Mouse (Mus musculus) hindbrain, embryonic 11.5 days (tissue): ENCODE results near the gene Hsdl2. TPM values are rescaled to one million over a fixed set of nuclear protein-coding genes. Genes with fewer than 3 reads are reported as not detected.

Experiments used
- ATAC-seq: fragments of 200-750 bp; cut with Nextera tagmentation; 2 replicates; pipeline ENCODE4 v1.8.0; 2017; ENCODE audit warnings: mild to moderate bottlenecking, moderate TSS enrichment, moderate library complexity; ENCODE audit not compliant: low FRiP score
- DNase-seq: peaks from one replicate; pipeline ENCODE4 v3.0.0-alpha.2; 2015; ENCODE audit warnings: low spot score
- H3K27ac ChIP-seq: fragments of 300-500 bp; sonication (generic); 2 replicates; pipeline ENCODE4 v1.5.1; 2014; ENCODE audit warnings: mild to moderate bottlenecking, low read depth, low read length
- H3K27me3 ChIP-seq: fragments of 300-500 bp; sonication (generic); 2 replicates; pipeline ENCODE4 v1.6.1; 2014; ENCODE audit warnings: mild to moderate bottlenecking, low read length, moderate library complexity, mixed read lengths; ENCODE audit not compliant: control insufficient read depth, insufficient read depth
- H3K36me3 ChIP-seq: fragments of 300-500 bp; sonication (generic); 2 replicates; pipeline ENCODE4 v1.6.1; 2014; ENCODE audit warnings: mild to moderate bottlenecking, low read length, moderate library complexity, mixed read lengths; ENCODE audit not compliant: control insufficient read depth, insufficient read depth
- H3K4me1 ChIP-seq: fragments of 300-500 bp; sonication (generic); replicated peaks from 2 replicates; pipeline ENCODE4 v1.6.1; 2014; ENCODE audit warnings: low read length, mixed read lengths; ENCODE audit not compliant: control insufficient read depth, insufficient read depth
- H3K4me2 ChIP-seq: fragments of 300-500 bp; sonication (generic); replicated peaks from 2 replicates; pipeline ENCODE4 v1.6.1; 2014; ENCODE audit warnings: mild to moderate bottlenecking, low read depth, low read length
- H3K4me3 ChIP-seq: fragments of 300-500 bp; sonication (generic); 2 replicates; pipeline ENCODE4 v1.5.1; 2014; ENCODE audit warnings: low read depth, low read length
- H3K9ac ChIP-seq: fragments of 300-500 bp; sonication (generic); 2 replicates; pipeline ENCODE4 v1.6.1; 2014; ENCODE audit warnings: low read depth, low read length
- H3K9me3 ChIP-seq: fragments of 300-500 bp; sonication (generic); 2 replicates; pipeline ENCODE4 v1.6.1; 2016; ENCODE audit warnings: low read length; ENCODE audit not compliant: control insufficient read depth
- WGBS: fragments of 180-500 bp; shearing (Covaris S2); extraction: QIAGEN DNeasy Blood & Tissue Kit; methylation state at CpG from one replicate; pipeline ENCODE4 v1.1.7; 2014; 5-methylcytosine and 5-hydroxymethylcytosine counted together
- polyA plus RNA-seq: library from polyadenylated mRNA; unstranded; fragments of >200 nt; fragmentation: Nextera tagmentation; extraction: Ambion mirVana; gene quantifications from 2 replicates; pipeline ENCODE4 v1.2.1, GENCODE M21; 2014

Gene Hsdl2
- polyA plus RNA-seq, 1 experiment from 2014 or later, result 39.4 TPM

DNA sequence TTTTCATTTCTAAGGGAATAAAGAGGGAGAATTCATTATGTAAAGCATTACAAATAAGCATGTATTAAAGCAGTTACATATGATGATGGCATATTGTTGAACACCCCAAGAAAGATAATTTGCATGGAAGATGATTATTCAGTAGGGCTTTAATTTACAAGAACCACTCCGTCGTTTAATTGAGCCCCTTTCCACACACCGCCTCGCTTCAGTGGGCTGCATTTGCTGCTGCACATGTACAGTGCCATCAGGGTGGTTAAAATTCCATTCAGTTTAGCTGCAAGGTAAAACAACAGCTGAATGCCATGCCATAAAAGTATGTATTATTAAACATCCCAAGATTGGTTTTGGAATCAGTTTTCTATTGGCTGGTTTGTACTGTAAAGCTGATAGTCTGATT lies 63.6 kb downstream of the Hsdl2 start:
- no peak overlapping the region for H3K4me3 ChIP-seq
- no peak overlapping the region for H3K9ac ChIP-seq
- H3K4me1 ChIP-seq, result no peaks in the 10 kb centered on the region
- H3K4me2 ChIP-seq, result no peak overlapping the region
- WGBS, result 83% methylated on average over 4 of the region's 4 CpGs
- no peak overlapping the region for H3K27ac ChIP-seq
- H3K9me3 ChIP-seq, result no peaks in the 10 kb centered on the region
- ATAC-seq, result no peak
- no peak for DNase-seq
- H3K36me3 ChIP-seq, result no peaks in the 10 kb centered on the region
- H3K27me3 ChIP-seq, result no peaks in the 10 kb centered on the region

DNA sequence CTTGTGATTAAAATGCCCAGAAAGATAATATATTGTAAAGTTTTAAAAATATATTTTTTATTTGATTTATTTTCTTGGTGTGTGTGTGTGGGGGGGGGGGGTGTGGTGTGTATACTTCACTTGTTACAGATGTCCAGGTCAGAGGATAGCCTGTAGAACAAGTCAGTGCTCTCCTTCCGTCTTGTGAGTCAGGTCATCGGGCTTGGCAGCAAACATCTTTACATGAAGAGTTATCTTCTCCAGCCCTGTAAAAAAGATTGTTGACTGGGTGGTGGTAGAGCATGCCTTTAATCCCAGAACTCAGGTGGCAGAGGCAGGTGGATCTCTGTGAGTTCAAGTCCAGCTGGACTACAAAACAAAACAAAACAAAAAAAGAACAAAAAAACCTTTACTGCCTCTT lies 64.2 kb downstream of the Hsdl2 start:
- no peaks in the 10 kb centered on the region for H3K4me1 ChIP-seq
- H3K36me3 ChIP-seq, result no peaks in the 10 kb centered on the region
- no peaks in the 10 kb centered on the region for H3K27me3 ChIP-seq
- no peak overlapping the region for H3K9ac ChIP-seq
- H3K27ac ChIP-seq, result no peak overlapping the region
- no peak overlapping the region for H3K4me3 ChIP-seq
- ATAC-seq (no peak), DNase-seq (no peak)
- 96% methylated on average over 2 of the region's 2 CpGs for WGBS
- H3K4me2 ChIP-seq, result no peak overlapping the region
- H3K9me3 ChIP-seq, result no peaks in the 10 kb centered on the region

- WGBS, result 91% methylated on average over 10 of the region's 10 CpGs
- no peaks in the 10 kb centered on the region for H3K36me3 ChIP-seq
- DNase-seq (no peak), ATAC-seq (no peak)
- no peak overlapping the region for H3K4me2 ChIP-seq
- H3K4me1 ChIP-seq, result no peaks in the 10 kb centered on the region
- no peak overlapping the region for H3K9ac ChIP-seq
- H3K27ac ChIP-seq, result no peak overlapping the region
- H3K4me3 ChIP-seq, result no peak overlapping the region
- H3K9me3 ChIP-seq, result no peaks in the 10 kb centered on the region
- H3K27me3 ChIP-seq, result no peaks in the 10 kb centered on the region
These were observed 64.8 kb downstream of the Hsdl2 start for GRCm38 (mm10) chr4:59646020-59646696.

DNA sequence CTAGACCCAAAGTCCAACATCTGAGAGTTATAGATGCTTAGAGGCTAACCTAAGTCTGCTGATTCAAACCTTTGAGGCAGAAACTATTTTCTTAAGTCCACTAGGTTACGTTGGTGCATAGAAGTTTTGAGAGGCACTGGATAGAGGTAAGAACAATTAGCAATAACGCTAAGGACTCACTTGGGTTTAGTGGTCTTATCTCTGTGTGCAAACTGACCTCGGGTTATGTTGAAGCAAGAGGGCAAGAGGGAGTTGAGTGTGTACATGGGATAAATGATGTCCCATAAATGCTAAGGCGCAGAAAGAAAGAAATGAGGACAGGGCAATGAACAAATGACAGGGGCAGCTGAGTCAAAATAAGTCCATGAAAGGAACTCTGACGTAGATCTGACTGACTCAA lies 67.8 kb downstream of the Hsdl2 start:
- no peaks in the 10 kb centered on the region for H3K36me3 ChIP-seq
- no peak overlapping the region for H3K9ac ChIP-seq
- whole genome bisulfite sequencing, result 92% methylated on average over 5 of the region's 5 CpGs
- H3K9me3 ChIP-seq, result no peaks in the 10 kb centered on the region
- no peak overlapping the region for H3K27ac ChIP-seq
- H3K4me1 ChIP-seq, result no peaks in the 10 kb centered on the region
- H3K4me3 ChIP-seq, result no peak overlapping the region
- no peak for DNase-seq
- ATAC-seq, result no peak
- H3K4me2 ChIP-seq, result no peak overlapping the region
- H3K27me3 ChIP-seq, result no peaks in the 10 kb centered on the region

DNA sequence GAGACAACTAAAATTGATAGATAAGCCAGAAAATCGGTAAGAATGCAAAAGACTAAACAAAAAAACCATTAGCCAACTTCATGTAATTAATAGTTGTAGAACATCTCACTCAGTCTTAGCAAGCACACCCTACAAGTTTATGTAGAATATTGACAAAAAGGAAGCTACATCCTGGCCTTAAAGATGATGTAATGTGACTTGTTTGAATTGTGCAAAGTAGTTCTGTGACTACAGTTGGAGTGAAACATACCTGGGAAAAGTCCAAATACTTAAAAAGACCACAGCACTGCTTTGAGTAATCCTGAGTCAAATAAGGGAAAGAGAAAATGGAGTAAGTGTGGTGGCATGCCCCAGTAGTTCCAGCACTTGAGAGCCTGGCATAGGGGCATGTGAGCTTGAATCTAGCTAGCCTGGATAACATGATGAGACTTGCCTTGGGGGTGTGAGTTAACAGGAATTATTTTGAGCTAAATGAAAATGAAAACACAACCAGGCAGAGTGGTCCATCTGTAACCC lies 70.9 kb downstream of the Hsdl2 start:
- H3K4me1 ChIP-seq, result no peaks in the 10 kb centered on the region
- ATAC-seq (no peak), DNase-seq (no peak)
- no peaks in the 10 kb centered on the region for H3K36me3 ChIP-seq
- H3K9ac ChIP-seq, result no peak overlapping the region
- H3K27me3 ChIP-seq, result no peaks in the 10 kb centered on the region
- H3K9me3 ChIP-seq, result no peaks in the 10 kb centered on the region
- no peak overlapping the region for H3K4me3 ChIP-seq
- no peak overlapping the region for H3K27ac ChIP-seq
- WGBS, result 89% methylated on average over 1 of the region's 1 CpGs
- H3K4me2 ChIP-seq, result no peak overlapping the region

- H3K9ac ChIP-seq, result no peak overlapping the region
- no peak overlapping the region for H3K4me2 ChIP-seq
- 86% methylated on average over 5 of the region's 5 CpGs for WGBS
- no peak for DNase-seq
- no peaks in the 10 kb centered on the region for H3K27me3 ChIP-seq
- H3K36me3 ChIP-seq, result no peaks in the 10 kb centered on the region
- H3K4me1 ChIP-seq, result no peaks in the 10 kb centered on the region
- H3K27ac ChIP-seq, result no peak overlapping the region
- ATAC-seq, result no peak
- H3K9me3 ChIP-seq, result no peaks in the 10 kb centered on the region
- H3K4me3 ChIP-seq, result no peak overlapping the region
These were observed 74.8 kb downstream of the Hsdl2 start for GRCm38 (mm10) chr4:59656061-59656642.

- DNase-seq (no peak), ATAC-seq (no peak)
- WGBS, result 100% methylated on average over 1 of the region's 1 CpGs
- no peak overlapping the region for H3K4me3 ChIP-seq
- H3K4me1 ChIP-seq, result no peaks in the 10 kb centered on the region
- no peaks in the 10 kb centered on the region for H3K36me3 ChIP-seq
- H3K9me3 ChIP-seq, result no peaks in the 10 kb centered on the region
- H3K9ac ChIP-seq, result no peak overlapping the region
- H3K27ac ChIP-seq, result no peak overlapping the region
- H3K27me3 ChIP-seq, result no peaks in the 10 kb centered on the region
- H3K4me2 ChIP-seq, result no peak overlapping the region
These were observed 80.8 kb downstream of the Hsdl2 start for GRCm38 (mm10) chr4:59662163-59662562.

GRCm38 (mm10) chr4:59663451-59663850 lies 82.1 kb downstream of the Hsdl2 start:
- ATAC-seq, result no peak
- no peaks in the 10 kb centered on the region for H3K9me3 ChIP-seq

More at GRCm38 (mm10) chr4:59663451-59663850, 82.1 kb downstream of the Hsdl2 start:
- H3K4me2 ChIP-seq, result no peak overlapping the region
- no peaks in the 10 kb centered on the region for H3K36me3 ChIP-seq
- no peak overlapping the region for H3K27ac ChIP-seq
- no peaks in the 10 kb centered on the region for H3K4me1 ChIP-seq
- H3K4me3 ChIP-seq, result no peak overlapping the region
- H3K27me3 ChIP-seq, result no peaks in the 10 kb centered on the region
- no peak overlapping the region for H3K9ac ChIP-seq
- DNase-seq, result no peak
- 90% methylated on average over 6 of the region's 6 CpGs for WGBS
